In genomic region chr10:127575741-127576140, GRCm38 (mm10) we compare ENCODE assay signal across 14 mouse cellular contexts. TPM values are rescaled to one million over a fixed set of nuclear protein-coding genes. Genes with fewer than 3 reads are reported as not detected.
DNase-seq lines count a peak whose midpoint lies in the region; ATAC-seq and TF ChIP-seq lines count a peak whose summit lies in the region.
"Had no signal": no experiment of that assay in that cellular context is flagged by ENCODE, and none has a peak within 500 bp of the region (broad histone marks: within the 10 kb centered on the region; RNA-seq: fewer than 3 reads in every experiment).

No protein-coding gene starts in this region.

- ATAC-seq in heart, embryonic 12.5 days (ENCODE audit: insufficient number of reproducible peaks, low FRiP score): no peak
- ATAC-seq: forebrain, embryonic 13.5 days; forebrain, embryonic 16.5 days; inflammation-experienced regulatory T-cells, adult 6 months had no signal

- H3K79me2 ChIP-seq in heart, adult 2 months (replicated peaks; ENCODE audit: control insufficient read depth, insufficient read depth, low read length): no peaks in the 10 kb centered on the region
- H3K79me2 ChIP-seq in C2C12 (ENCODE audit: control insufficient read depth, insufficient read depth): no peaks in the 10 kb centered on the region

- no peaks in the 10 kb centered on the region for H3K36me3 ChIP-seq in heart, adult 2 months (ENCODE audit: control insufficient read depth, insufficient read depth, low read length)
- peaks cover 79% of the 10 kb centered on the region for H3K36me3 ChIP-seq in heart, embryonic 12.5 days
- H3K36me3 ChIP-seq in C2C12 (ENCODE audit: control insufficient read depth, insufficient read depth): peaks cover 100% of the 10 kb centered on the region

- DNase-seq in heart, adult 2 months: no peak
- DNase-seq in NIH3T3 (ENCODE audit: low read depth): peak; percentile 48
- DNase-seq in skeletal muscle tissue, adult 2 months (ENCODE audit: low read depth, low spot score): peak; percentile 55
- DNase-seq in kidney, adult 11 months: no peak

- no peaks in the 10 kb centered on the region for H3K27me3 ChIP-seq in heart, adult 2 months (ENCODE audit: control insufficient read depth, insufficient read depth, low read length)
- no peaks in the 10 kb centered on the region for H3K27me3 ChIP-seq in heart, embryonic 12.5 days (replicated peaks)
- H3K27me3 ChIP-seq in C2C12 (ENCODE audit: control insufficient read depth, insufficient read depth, insufficient read length): no peaks in the 10 kb centered on the region
- H3K27me3 ChIP-seq: forebrain, embryonic 13.5 days; heart, embryonic 13.5 days; Patski had no signal

- intact Hi-C loops in heart, adult 2 months (cut with DNase I): loop anchor here (2.0 to 5.0 kb wide), 2 partner anchors 47 to 362 kb away; no protein-coding TSS in a partner anchor

- H3K4me2 ChIP-seq in heart, embryonic 12.5 days: no peak overlapping the region
- H3K4me2 ChIP-seq: forebrain, embryonic 13.5 days; heart, embryonic 13.5 days; hindbrain, embryonic 14.5 days had no signal

- H3K9me3 ChIP-seq in heart, embryonic 12.5 days (replicated peaks): no peaks in the 10 kb centered on the region
- H3K9me3 ChIP-seq: forebrain, embryonic 10.5 days; forebrain, embryonic 13.5 days; heart, embryonic 13.5 days had no signal

- peaks cover 3% of the 10 kb centered on the region for H3K79me3 ChIP-seq in C2C12 (ENCODE audit: low read depth)

- H3K4me1 ChIP-seq in heart, adult 2 months (ENCODE audit: control insufficient read depth, insufficient read depth, low read length): peaks cover 5% of the 10 kb centered on the region; the same call in 1 of the 2 replicates
- peaks cover 4% of the 10 kb centered on the region; the same call in 1 of the 2 replicates for H3K4me1 ChIP-seq in heart, embryonic 12.5 days (replicated peaks)
- H3K4me1 ChIP-seq: forebrain, embryonic 10.5 days; forebrain, embryonic 13.5 days; heart, embryonic 13.5 days had no signal

- 73% methylated on average over 7 of the region's 7 CpGs for WGBS in heart, adult 2 months
- WGBS in heart, embryonic 12.5 days: 86% methylated on average over 7 of the region's 7 CpGs

- H3K9ac ChIP-seq in heart, adult 2 months (ENCODE audit: low read depth, low read length): no peak overlapping the region
- no peak overlapping the region for H3K9ac ChIP-seq in heart, embryonic 12.5 days
- H3K9ac ChIP-seq: forebrain, embryonic 13.5 days; heart, embryonic 13.5 days; hindbrain, embryonic 14.5 days had no signal

- TF ChIP-seq EP300 in heart, adult 2 months (IDR thresholded peaks at IDR 0.05; ENCODE audit: insufficient read depth, low read depth, low read length): no peak

- H3K4me3 ChIP-seq in heart, adult 2 months: no peak overlapping the region
- H3K4me3 ChIP-seq in heart, embryonic 12.5 days: no peak overlapping the region
- H3K4me3 ChIP-seq in C2C12 (ENCODE audit: insufficient read depth, poor library complexity, severe bottlenecking): no peak overlapping the region
- H3K4me3 ChIP-seq: forebrain, embryonic 10.5 days; forebrain, embryonic 13.5 days; heart, embryonic 13.5 days had no signal

- TF ChIP-seq CTCF in heart, adult 2 months (IDR thresholded peaks at IDR 0.05): no peak
- no peak for TF ChIP-seq CTCF in C2C12 (IDR thresholded peaks at IDR 0.05; ENCODE audit: control insufficient read depth, insufficient read depth, insufficient read length)

- H3K27ac ChIP-seq in heart, adult 2 months: peak overlapping the region; percentile 50
- H3K27ac ChIP-seq in heart, embryonic 12.5 days (ENCODE audit: poor library complexity, severe bottlenecking): no peak overlapping the region
- H3K27ac ChIP-seq: forebrain, embryonic 10.5 days; forebrain, embryonic 13.5 days; heart, embryonic 13.5 days; hindbrain, embryonic 14.5 days; hindbrain, postnatal 0 days had no signal

- TF ChIP-seq POLR2A in heart, adult 2 months (IDR thresholded peaks at IDR 0.05; ENCODE audit: insufficient read depth, low read depth, low read length): no peak

- H3ac ChIP-seq in C2C12 (ENCODE audit: control insufficient read depth, insufficient read length, low read depth): no peak overlapping the region

TF ChIP-seq in C2C12, 6 proteins besides CTCF, POLR2A, EP300 and RAD21:
- no peak for TF ChIP-seq FOSL1 (IDR thresholded peaks at IDR 0.05; ENCODE audit: insufficient read depth, low read length, poor library complexity, severe bottlenecking)
- peak; percentile 11 for TF ChIP-seq USF1 (IDR thresholded peaks at IDR 0.05; ENCODE audit: low read depth)

RNA-seq across cellular contexts. Expression of gene Nxph4, which starts 41.4 kb away (rescaled TPM):
- under 1 TPM; 0.34 to 0.68 TPM for total RNA-seq in heart, adult 2 months (2021)
- polyA plus RNA-seq in heart, adult 2 months (2012; rRNA removed): 0.39 and 0.41 TPM in 2 replicates
- 0.33 and 0.65 TPM in 2 replicates for polyA plus RNA-seq in heart, embryonic 12.5 days (2016; fragmentation: Nextera tagmentation; extraction: Ambion mirVana)
- 1.2 TPM for polyA plus RNA-seq in C2C12 (2012; fragmentation: generic; extraction: Trizol)
- polyA plus RNA-seq: inflammation-experienced regulatory T-cells, adult 6 months had no signal

RNA-seq across cellular contexts. Expression of gene Lrp1, which starts 45.2 kb away (rescaled TPM):
- 10 to 100 TPM; 74.0 to 79.5 TPM for total RNA-seq in heart, adult 2 months (2021)
- 74.1 and 83.7 TPM in 2 replicates for polyA plus RNA-seq in heart, adult 2 months (2012; rRNA removed)
- polyA plus RNA-seq in heart, embryonic 12.5 days (2016; fragmentation: Nextera tagmentation; extraction: Ambion mirVana): 43.3 and 46.1 TPM in 2 replicates
- polyA plus RNA-seq in C2C12 (2012; fragmentation: generic; extraction: Trizol): 190 TPM

RNA-seq across cellular contexts. Expression of gene Shmt2, which starts 53.5 kb away (rescaled TPM):
- 10 to 100 TPM; 42.6 to 43.4 TPM for total RNA-seq in heart, adult 2 months (2021)
- polyA plus RNA-seq in heart, adult 2 months (2012; rRNA removed): 60.9 and 67.0 TPM in 2 replicates
- polyA plus RNA-seq in heart, embryonic 12.5 days (2016; fragmentation: Nextera tagmentation; extraction: Ambion mirVana): 80.4 and 83.8 TPM in 2 replicates
- polyA plus RNA-seq in C2C12 (2012; fragmentation: generic; extraction: Trizol): 340 TPM

Comparison
In these comparisons a context has a peak if more than half of its experiments do, and no peak if none do; other contexts are left out.
1. DNase-seq: peak in NIH3T3 (single experiment) and skeletal muscle tissue, adult 2 months (single experiment); none in heart, adult 2 months (0 of 2) and kidney, adult 11 months (single experiment).